In genomic region chr1:121795024-121795786, GRCm38 (mm10) we compare ENCODE assay signal across 16 mouse cellular contexts.
DNase-seq lines count a peak whose midpoint lies in the region; ATAC-seq and TF ChIP-seq lines count a peak whose summit lies in the region.
"Had no signal": no experiment of that assay in that cellular context is flagged by ENCODE, and none has a peak within 500 bp of the region (broad histone marks: within the 10 kb centered on the region; RNA-seq: fewer than 3 reads in every experiment).

No protein-coding gene starts in this region.

- WGBS in kidney, embryonic 16.5 days, result 57% methylated on average over 11 of the region's 11 CpGs
- WGBS in kidney, adult 2 months, result 31% methylated on average over 11 of the region's 11 CpGs
- 52% methylated on average over 11 of the region's 11 CpGs for WGBS in hindbrain, embryonic 14.5 days
- 55% methylated on average over 11 of the region's 11 CpGs for WGBS in midbrain, embryonic 12.5 days
- WGBS in neural tube, embryonic 13.5 days, result 57% methylated on average over 11 of the region's 11 CpGs
- 75% methylated on average over 11 of the region's 11 CpGs for WGBS in lung, adult 2 months

- H3K9ac ChIP-seq in kidney, embryonic 16.5 days (replicated peaks; ENCODE audit: low read length), result no peak overlapping the region
- no peak overlapping the region for H3K9ac ChIP-seq in hindbrain, embryonic 14.5 days
- H3K9ac ChIP-seq in midbrain, embryonic 12.5 days (replicated peaks), result no peak overlapping the region
- H3K9ac ChIP-seq in neural tube, embryonic 13.5 days, result no peak overlapping the region
- H3K9ac ChIP-seq: embryonic facial prominence, embryonic 15.5 days; heart, embryonic 12.5 days; liver, postnatal 0 days had no signal

- TF ChIP-seq POLR2A in kidney, adult 2 months (IDR thresholded peaks at IDR 0.05; ENCODE audit: low read depth, low read length), result no peak
- no peak for TF ChIP-seq POLR2A in lung, adult 2 months (IDR thresholded peaks at IDR 0.05; ENCODE audit: borderline replicate concordance, extremely low read depth, low read depth, low read length)

- no peak for TF ChIP-seq CTCF in kidney, adult 2 months (conservative IDR thresholded peaks at IDR 0.05; ENCODE audit: insufficient read depth, insufficient read length, low read depth, low read length)
- TF ChIP-seq CTCF in lung, adult 2 months (IDR thresholded peaks at IDR 0.05; ENCODE audit: insufficient read depth, low read length), result no peak

- no peaks in the 10 kb centered on the region for H3K36me3 ChIP-seq in kidney, embryonic 16.5 days (ENCODE audit: insufficient read depth, low read length)
- no peaks in the 10 kb centered on the region for H3K36me3 ChIP-seq in kidney, adult 2 months (ENCODE audit: control insufficient read depth, insufficient read depth, low read length)
- H3K36me3 ChIP-seq in hindbrain, embryonic 14.5 days (replicated peaks; ENCODE audit: control insufficient read depth, insufficient read depth), result no peaks in the 10 kb centered on the region
- H3K36me3 ChIP-seq in midbrain, embryonic 12.5 days, result no peaks in the 10 kb centered on the region
- H3K36me3 ChIP-seq in neural tube, embryonic 13.5 days, result no peaks in the 10 kb centered on the region
- H3K36me3 ChIP-seq: embryonic facial prominence, embryonic 15.5 days; heart, embryonic 12.5 days; limb, embryonic 10.5 days had no signal

- H3K27me3 ChIP-seq in kidney, embryonic 16.5 days (ENCODE audit: insufficient read depth, low read length), result no peaks in the 10 kb centered on the region
- H3K27me3 ChIP-seq in kidney, adult 2 months (replicated peaks; ENCODE audit: control insufficient read depth, insufficient read depth, low read length), result no peaks in the 10 kb centered on the region
- no peaks in the 10 kb centered on the region for H3K27me3 ChIP-seq in hindbrain, embryonic 14.5 days (ENCODE audit: control insufficient read depth, insufficient read depth, low read length)
- H3K27me3 ChIP-seq in midbrain, embryonic 12.5 days, result 0 out of 2 replicates have a peak, but pooled peaks cover 5% of the 10 kb centered on the region
- no peaks in the 10 kb centered on the region for H3K27me3 ChIP-seq in neural tube, embryonic 13.5 days
- H3K27me3 ChIP-seq: embryonic facial prominence, embryonic 15.5 days; heart, embryonic 12.5 days had no signal

- ATAC-seq in kidney, embryonic 16.5 days (ENCODE audit: low FRiP score, low TSS enrichment), result peak; percentile 42; the same call in 1 of the 2 replicates
- peak; percentile 88 for ATAC-seq in hindbrain, embryonic 14.5 days (ENCODE audit: low FRiP score)
- peak; percentile 69 for ATAC-seq in midbrain, embryonic 12.5 days (ENCODE audit: low FRiP score, low read depth)
- peak; percentile 83 for ATAC-seq in neural tube, embryonic 13.5 days (ENCODE audit: low read depth)
- ATAC-seq: intestine, postnatal 0 days; liver, postnatal 0 days had no signal

- H3K27ac ChIP-seq in kidney, embryonic 16.5 days (ENCODE audit: low read length), result no peak overlapping the region
- no peak overlapping the region for H3K27ac ChIP-seq in kidney, adult 2 months (ENCODE audit: insufficient read depth, low read depth, low read length)
- peak overlapping the region; percentile 49 for H3K27ac ChIP-seq in hindbrain, embryonic 14.5 days
- no peak overlapping the region for H3K27ac ChIP-seq in midbrain, embryonic 12.5 days (replicated peaks)
- 0 out of 2 replicates have a peak overlapping the region, but pooled peaks have one; percentile 9 for H3K27ac ChIP-seq in neural tube, embryonic 13.5 days (replicated peaks)
- H3K27ac ChIP-seq: embryonic facial prominence, embryonic 15.5 days; gastrocnemius, adult 2 months; limb, embryonic 10.5 days had no signal

- no peak for DNase-seq in kidney, adult 2 months
- DNase-seq in hindbrain, embryonic 14.5 days (ENCODE audit: low spot score), result peak; percentile 45
- no peak for DNase-seq in adrenal gland, adult 18-20 months (ENCODE audit: low spot score in 2 of 2)
- DNase-seq in lung, postnatal 36 days, result no peak
- no peak for DNase-seq in lung, adult 2 months
- DNase-seq: adrenal gland, adult 2 months; gastrocnemius, adult 2 months; kidney, postnatal 25 days; liver, postnatal 0 days had no signal

- no peaks in the 10 kb centered on the region for H3K9me3 ChIP-seq in kidney, embryonic 16.5 days (ENCODE audit: low read length)
- no peaks in the 10 kb centered on the region for H3K9me3 ChIP-seq in hindbrain, embryonic 14.5 days (ENCODE audit: control insufficient read depth, low read length)
- H3K9me3 ChIP-seq in midbrain, embryonic 12.5 days, result no peaks in the 10 kb centered on the region
- no peaks in the 10 kb centered on the region for H3K9me3 ChIP-seq in neural tube, embryonic 13.5 days
- H3K9me3 ChIP-seq: embryonic facial prominence, embryonic 15.5 days; limb, embryonic 10.5 days had no signal

- no peaks in the 10 kb centered on the region for H3K4me1 ChIP-seq in kidney, embryonic 16.5 days (ENCODE audit: insufficient read depth, low read length)
- H3K4me1 ChIP-seq in kidney, adult 2 months (ENCODE audit: control insufficient read depth, insufficient read depth, low read length), result no peaks in the 10 kb centered on the region
- H3K4me1 ChIP-seq in hindbrain, embryonic 14.5 days (replicated peaks; ENCODE audit: control insufficient read depth, insufficient read depth, low read length), result peaks cover 6% of the 10 kb centered on the region; the same call in 1 of the 2 replicates
- H3K4me1 ChIP-seq in midbrain, embryonic 12.5 days, result no peaks in the 10 kb centered on the region
- H3K4me1 ChIP-seq in neural tube, embryonic 13.5 days (replicated peaks), result no peaks in the 10 kb centered on the region
- no peaks in the 10 kb centered on the region for H3K4me1 ChIP-seq in lung, adult 2 months (ENCODE audit: control insufficient read depth, insufficient read depth, low read length)
- H3K4me1 ChIP-seq: embryonic facial prominence, embryonic 15.5 days; heart, embryonic 12.5 days; limb, embryonic 10.5 days had no signal

- no peak overlapping the region for H3K4me3 ChIP-seq in kidney, embryonic 16.5 days (ENCODE audit: low read length)
- no peak overlapping the region for H3K4me3 ChIP-seq in kidney, adult 2 months (ENCODE audit: insufficient read depth, low read depth, low read length)
- H3K4me3 ChIP-seq in hindbrain, embryonic 14.5 days (replicated peaks; ENCODE audit: low read length), result no peak overlapping the region
- H3K4me3 ChIP-seq in midbrain, embryonic 12.5 days, result no peak overlapping the region
- no peak overlapping the region for H3K4me3 ChIP-seq in neural tube, embryonic 13.5 days
- no peak overlapping the region for H3K4me3 ChIP-seq in lung, adult 2 months (replicated peaks; ENCODE audit: extremely low read depth, low read depth, low read length)
- H3K4me3 ChIP-seq: embryonic facial prominence, embryonic 15.5 days; gastrocnemius, adult 2 months; heart, embryonic 12.5 days; limb, embryonic 10.5 days had no signal

- H3K4me2 ChIP-seq in kidney, embryonic 16.5 days (replicated peaks; ENCODE audit: low read depth, low read length), result no peak overlapping the region
- H3K4me2 ChIP-seq in hindbrain, embryonic 14.5 days (replicated peaks), result no peak overlapping the region
- no peak overlapping the region for H3K4me2 ChIP-seq in midbrain, embryonic 12.5 days (replicated peaks)
- H3K4me2 ChIP-seq in neural tube, embryonic 13.5 days, result no peak overlapping the region
- H3K4me2 ChIP-seq: embryonic facial prominence, embryonic 15.5 days; heart, embryonic 12.5 days had no signal

Comparison
In these comparisons a context has a peak if more than half of its experiments do, and no peak if none do; other contexts are left out.
1. H3K27ac ChIP-seq: peak in hindbrain, embryonic 14.5 days (single experiment) and neural tube, embryonic 13.5 days (single experiment); none in kidney, embryonic 16.5 days (single experiment), kidney, adult 2 months (single experiment) and midbrain, embryonic 12.5 days (single experiment).
2. Peak in every context shown above with its lines, with median percentiles within 50 percentile points of each other: ATAC-seq.